Mouse (Mus musculus) lung, adult 2 months (tissue): Measurements from ENCODE around the gene Mrps18b.

ENCODE experiments used
- CTCF ChIP-seq: fragments of 200-500 bp; IDR thresholded peaks from 2 replicates; pipeline ENCODE4 v1.5.1; 2011; ENCODE audit warnings: mild to moderate bottlenecking, low read length, control low read depth; ENCODE audit not compliant: insufficient read depth
- POLR2A ChIP-seq: fragments of 200-500 bp; IDR thresholded peaks from 2 replicates; pipeline ENCODE4 v1.6.1; 2011; ENCODE audit warnings: low read depth, mild to moderate bottlenecking, control low read depth, low read length, borderline replicate concordance; ENCODE audit errors: extremely low read depth

GRCm38 (mm10) chr17:35918276-35919059, 2.3 kb upstream of the Mrps18b start:
- TF ChIP-seq POLR2A, result peak; percentile 52; the same call in 1 of the 2 replicates
- no peak for TF ChIP-seq CTCF
